Mouse (Mus musculus) myocyte (in vitro differentiated cells): ENCODE measurements at regions not wholly inside any gene's neighbourhood (a gene's known extent, or its start where the extent isn't known, plus 50 kb on each side); places are given as distances from the start of the nearest gene placed in this dataset.

Source experiments
- H3K27me3 ChIP-seq: one replicate; pipeline ENCODE4 v1.6.1; 2011; ENCODE audit not compliant: control insufficient read depth, insufficient read depth, insufficient read length
- H3K36me3 ChIP-seq: one replicate; pipeline ENCODE4 v1.6.1; 2011; ENCODE audit not compliant: control insufficient read depth, insufficient read depth
- H3K4me2 ChIP-seq: one replicate; pipeline ENCODE4 v1.6.1; 2011; ENCODE audit warnings: low read depth, control low read depth
- H3K4me3 ChIP-seq: one replicate; pipeline ENCODE4 v1.5.1; 2011; ENCODE audit warnings: mild to moderate bottlenecking, control low read depth, moderate library complexity
- H3K79me2 ChIP-seq: one replicate; pipeline ENCODE4 v1.6.1; 2011; ENCODE audit not compliant: control insufficient read depth, insufficient read depth
- H3ac ChIP-seq: one replicate; pipeline ENCODE4 v1.6.1; 2011; ENCODE audit not compliant: control insufficient read depth, insufficient read length
- CEBPB ChIP-seq: IDR thresholded peaks from 2 replicates; pipeline ENCODE4 v1.6.1; 2011; ENCODE audit warnings: mild to moderate bottlenecking, moderate library complexity; ENCODE audit not compliant: poor library complexity, insufficient read depth, severe bottlenecking
- E2F4 ChIP-seq: IDR thresholded peaks from one replicate; pipeline ENCODE4 v1.6.1; 2011; ENCODE audit warnings: mild to moderate bottlenecking, control low read depth, moderate library complexity; ENCODE audit not compliant: insufficient read depth
- MAX ChIP-seq: IDR thresholded peaks from one replicate; pipeline ENCODE4 v1.6.1; 2011; ENCODE audit warnings: low read depth, mild to moderate bottlenecking, control low read depth
- MYOD1 ChIP-seq, 3 experiments: IDR thresholded peaks; one replicate each; pipeline ENCODE4 v1.6.1; 2011; ENCODE audit warnings: control low read depth in 2 of 3, low read depth in 2 of 3, mild to moderate bottlenecking in 2 of 3, moderate library complexity in 1 of 3; ENCODE audit not compliant: insufficient read length in 2 of 3, control insufficient read depth in 1 of 3
- MYOG ChIP-seq, 3 experiments: IDR thresholded peaks; one replicate each; pipeline ENCODE4 v1.6.1; 2011; ENCODE audit warnings: control low read depth in 2 of 3, low read depth in 2 of 3, mild to moderate bottlenecking in 2 of 3; ENCODE audit not compliant: insufficient read length in 2 of 3, control insufficient read depth in 1 of 3, insufficient read depth in 1 of 3
- POLR2A ChIP-seq: IDR thresholded peaks from one replicate; pipeline ENCODE4 v1.6.1; 2011; ENCODE audit warnings: low read depth, mild to moderate bottlenecking, control low read depth, moderate library complexity; ENCODE audit not compliant: insufficient read length
- POLR2AphosphoS2 ChIP-seq: IDR thresholded peaks from one replicate; pipeline ENCODE4 v1.6.1; 2011; ENCODE audit warnings: low read depth, control low read depth; ENCODE audit not compliant: insufficient read length
- REST ChIP-seq: IDR thresholded peaks from one replicate; pipeline ENCODE4 v1.6.1; 2011; ENCODE audit warnings: mild to moderate bottlenecking, control low read depth, moderate library complexity; ENCODE audit not compliant: insufficient read depth, insufficient read length
- SRF ChIP-seq: IDR thresholded peaks from one replicate; pipeline ENCODE4 v1.6.1; 2011; ENCODE audit warnings: low read depth; ENCODE audit not compliant: control insufficient read depth, insufficient read length
- TCF12 ChIP-seq: IDR thresholded peaks from one replicate; pipeline ENCODE4 v1.6.1; 2011; ENCODE audit warnings: mild to moderate bottlenecking, control low read depth; ENCODE audit not compliant: poor library complexity, insufficient read depth, severe bottlenecking
- TCF3 ChIP-seq: IDR thresholded peaks from one replicate; pipeline ENCODE4 v1.6.1; 2011; ENCODE audit warnings: low read depth, control low read depth; ENCODE audit not compliant: insufficient read length
- USF1 ChIP-seq: IDR thresholded peaks from one replicate; pipeline ENCODE4 v1.6.1; 2011; ENCODE audit warnings: low read depth, mild to moderate bottlenecking, control low read depth, moderate library complexity

DNA sequence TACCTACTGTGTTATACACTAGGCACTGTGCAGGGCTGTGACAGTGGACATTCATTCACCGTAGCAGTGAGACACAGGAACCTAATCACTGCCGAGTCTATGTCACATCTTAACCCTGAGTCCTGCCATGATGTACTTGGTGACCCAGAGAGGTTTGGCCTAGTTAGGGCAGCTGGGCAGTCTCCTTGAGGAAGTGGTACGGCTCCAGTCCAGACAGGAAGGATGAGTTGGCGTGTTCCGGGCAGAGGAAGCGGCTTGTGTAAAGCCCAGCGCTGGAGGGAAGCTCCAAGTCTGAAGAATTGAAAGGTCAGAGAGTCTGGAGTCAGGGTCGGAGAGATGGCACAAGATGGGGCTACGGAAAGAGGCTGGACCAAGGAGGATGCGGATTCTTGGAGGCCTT lies 99.4 kb upstream of the Smim15 start:
- TF ChIP-seq POLR2A (no peak), MYOG (IDR thresholded peaks at IDR 0.05; ENCODE audit: control insufficient read depth in 1 of 3, insufficient read depth in 1 of 3, insufficient read length in 2 of 3, low read depth in 2 of 3) (no peak), E2F4 (no peak), SRF (no peak), MAX (no peak), POLR2AphosphoS2 (no peak), MYOD1 (IDR thresholded peaks at IDR 0.05; ENCODE audit: control insufficient read depth in 1 of 3, insufficient read length in 2 of 3, low read depth in 2 of 3) (no peak), REST (no peak), CEBPB (no peak), USF1 (no peak), TCF12 (no peak)
- no peak overlapping the region for H3K4me2 ChIP-seq
- H3K27me3 ChIP-seq: no peaks in the 10 kb centered on the region
- no peaks in the 10 kb centered on the region for H3K36me3 ChIP-seq
- no peak overlapping the region for H3K4me3 ChIP-seq
- no peaks in the 10 kb centered on the region for H3K79me2 ChIP-seq
- H3ac ChIP-seq: no peak overlapping the region

DNA sequence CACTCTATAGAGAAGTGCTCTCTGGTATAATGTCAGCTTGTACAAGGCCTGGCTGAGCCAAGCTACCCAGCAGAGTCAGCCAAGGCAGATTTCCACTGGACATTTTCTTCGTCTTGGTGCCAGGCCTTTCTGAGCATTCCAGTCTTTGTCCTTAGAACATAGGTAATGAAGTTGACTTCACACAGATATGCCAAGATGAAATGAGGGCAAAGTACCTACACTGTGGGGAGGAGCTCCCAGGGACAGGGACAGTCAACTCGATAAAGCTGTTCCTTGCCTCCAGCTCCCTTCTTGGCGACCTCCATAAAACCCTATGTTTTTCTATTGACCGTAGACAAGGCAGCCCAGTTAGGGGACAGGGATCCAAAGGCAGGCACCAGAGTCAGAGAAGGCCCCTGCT lies 101.3 kb upstream of the Smim15 start:
- Histone ChIP-seq H3ac (no peak overlapping the region), H3K27me3 (no peaks in the 10 kb centered on the region), H3K36me3 (no peaks in the 10 kb centered on the region), H3K79me2 (no peaks in the 10 kb centered on the region), H3K4me2 (no peak overlapping the region), H3K4me3 (no peak overlapping the region)
- TF ChIP-seq USF1: no peak
- TF ChIP-seq POLR2A: no peak
- TF ChIP-seq MYOD1 (IDR thresholded peaks at IDR 0.05; ENCODE audit: control insufficient read depth in 1 of 3, insufficient read length in 2 of 3, low read depth in 2 of 3): no peak
- TF ChIP-seq CEBPB: no peak
- no peak for TF ChIP-seq MAX
- TF ChIP-seq E2F4: no peak
- TF ChIP-seq TCF3: no peak
- no peak for TF ChIP-seq SRF
- no peak for TF ChIP-seq TCF12
- no peak for TF ChIP-seq MYOG (IDR thresholded peaks at IDR 0.05; ENCODE audit: control insufficient read depth in 1 of 3, insufficient read depth in 1 of 3, insufficient read length in 2 of 3, low read depth in 2 of 3)
- TF ChIP-seq POLR2AphosphoS2: no peak

DNA sequence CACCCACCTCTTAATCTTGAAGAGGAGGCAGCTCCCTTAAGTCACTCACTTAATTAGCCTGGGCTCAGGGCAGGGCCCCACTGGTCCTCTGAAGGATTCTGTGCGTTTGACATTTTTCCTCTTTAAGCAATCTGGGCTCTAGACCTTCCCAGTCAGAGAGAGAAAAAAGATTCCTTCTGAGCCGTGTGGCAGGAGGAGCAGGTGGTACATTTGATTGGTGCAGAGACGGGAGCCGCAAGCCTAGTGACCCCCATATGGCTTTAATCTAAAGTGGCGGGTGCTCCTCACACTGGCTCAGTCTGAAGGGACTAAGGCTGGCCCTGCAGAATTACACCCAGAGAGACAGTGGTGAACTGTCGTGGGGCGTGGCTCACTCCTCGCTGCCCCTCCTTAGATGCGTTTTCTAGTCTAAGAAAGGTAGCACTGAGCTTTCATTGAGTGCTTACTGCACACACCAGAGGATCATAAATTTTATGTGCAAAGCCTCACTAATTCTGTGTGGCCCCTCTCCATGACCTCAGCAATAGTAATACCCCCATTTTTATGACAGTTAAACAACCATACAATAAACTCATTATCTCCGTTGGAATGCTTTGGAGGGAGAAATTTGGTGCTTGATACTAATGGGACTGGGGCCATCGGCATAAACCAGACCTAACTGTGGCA lies 101.8 kb upstream of the Smim15 start:
- no peak overlapping the region for H3K4me3 ChIP-seq
- H3K36me3 ChIP-seq: no peaks in the 10 kb centered on the region
- no peak overlapping the region for H3ac ChIP-seq
- no peaks in the 10 kb centered on the region for H3K79me2 ChIP-seq
- H3K4me2 ChIP-seq: no peak overlapping the region
- H3K27me3 ChIP-seq: no peaks in the 10 kb centered on the region
- TF ChIP-seq POLR2AphosphoS2: no peak
- no peak for TF ChIP-seq MAX
- no peak for TF ChIP-seq TCF3
- TF ChIP-seq E2F4: no peak
- TF ChIP-seq CEBPB: no peak
- TF ChIP-seq SRF: no peak
- no peak for TF ChIP-seq POLR2A
- TF ChIP-seq MYOD1 (IDR thresholded peaks at IDR 0.05; ENCODE audit: control insufficient read depth in 1 of 3, insufficient read length in 2 of 3, low read depth in 2 of 3): no peak
- TF ChIP-seq MYOG (IDR thresholded peaks at IDR 0.05; ENCODE audit: control insufficient read depth in 1 of 3, insufficient read depth in 1 of 3, insufficient read length in 2 of 3, low read depth in 2 of 3): no peak
- no peak for TF ChIP-seq USF1
- no peak for TF ChIP-seq REST
- no peak for TF ChIP-seq TCF12

DNA sequence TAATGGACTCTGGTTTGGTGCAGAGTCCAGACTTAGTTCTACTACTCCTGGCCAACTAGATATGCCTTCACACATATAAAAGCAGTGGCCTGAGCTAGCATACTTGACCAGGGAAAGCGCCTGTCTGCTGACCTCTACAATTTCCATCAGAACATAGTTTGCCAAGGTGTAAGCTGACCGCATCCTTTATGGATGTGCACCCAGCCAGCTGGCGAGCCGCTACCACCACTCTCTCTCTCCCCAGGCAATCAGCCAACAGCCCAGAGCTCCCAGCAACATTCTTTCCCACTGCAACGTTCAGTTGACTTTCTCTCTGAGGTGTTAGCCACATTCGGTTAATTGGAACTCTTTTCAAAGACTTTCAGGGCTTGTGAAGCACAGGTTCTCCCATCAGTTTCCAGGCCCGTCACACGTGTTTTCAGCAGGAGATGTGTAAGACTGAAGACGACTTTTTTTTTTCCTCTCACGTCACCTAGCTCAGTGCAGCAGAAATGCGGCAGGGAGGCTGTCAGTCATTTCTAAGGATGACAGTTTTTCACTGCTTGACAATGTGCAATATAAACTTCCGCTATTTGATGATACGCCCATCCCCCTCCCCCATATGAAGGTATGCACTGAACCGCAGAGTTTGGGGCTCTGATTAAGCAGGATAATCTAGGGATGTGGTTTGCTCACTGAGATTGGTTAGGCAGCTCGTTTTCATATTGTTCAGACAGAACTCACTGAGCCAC lies 104.2 kb upstream of the Smim15 start:
- Histone ChIP-seq H3K79me2 (no peaks in the 10 kb centered on the region), H3K4me2 (no peak overlapping the region), H3ac (no peak overlapping the region), H3K4me3 (no peak overlapping the region), H3K27me3 (no peaks in the 10 kb centered on the region), H3K36me3 (no peaks in the 10 kb centered on the region)
- TF ChIP-seq MAX (no peak), POLR2AphosphoS2 (no peak), MYOD1 (IDR thresholded peaks at IDR 0.05; ENCODE audit: control insufficient read depth in 1 of 3, insufficient read length in 2 of 3, low read depth in 2 of 3) (no peak), TCF3 (no peak), REST (no peak), MYOG (IDR thresholded peaks at IDR 0.05; ENCODE audit: control insufficient read depth in 1 of 3, insufficient read depth in 1 of 3, insufficient read length in 2 of 3, low read depth in 2 of 3) (no peak), SRF (no peak), TCF12 (no peak), E2F4 (no peak)
